Mouse (Mus musculus): ENCODE measurements around the gene Grhl3.

The Grhl3 gene

DNA sequence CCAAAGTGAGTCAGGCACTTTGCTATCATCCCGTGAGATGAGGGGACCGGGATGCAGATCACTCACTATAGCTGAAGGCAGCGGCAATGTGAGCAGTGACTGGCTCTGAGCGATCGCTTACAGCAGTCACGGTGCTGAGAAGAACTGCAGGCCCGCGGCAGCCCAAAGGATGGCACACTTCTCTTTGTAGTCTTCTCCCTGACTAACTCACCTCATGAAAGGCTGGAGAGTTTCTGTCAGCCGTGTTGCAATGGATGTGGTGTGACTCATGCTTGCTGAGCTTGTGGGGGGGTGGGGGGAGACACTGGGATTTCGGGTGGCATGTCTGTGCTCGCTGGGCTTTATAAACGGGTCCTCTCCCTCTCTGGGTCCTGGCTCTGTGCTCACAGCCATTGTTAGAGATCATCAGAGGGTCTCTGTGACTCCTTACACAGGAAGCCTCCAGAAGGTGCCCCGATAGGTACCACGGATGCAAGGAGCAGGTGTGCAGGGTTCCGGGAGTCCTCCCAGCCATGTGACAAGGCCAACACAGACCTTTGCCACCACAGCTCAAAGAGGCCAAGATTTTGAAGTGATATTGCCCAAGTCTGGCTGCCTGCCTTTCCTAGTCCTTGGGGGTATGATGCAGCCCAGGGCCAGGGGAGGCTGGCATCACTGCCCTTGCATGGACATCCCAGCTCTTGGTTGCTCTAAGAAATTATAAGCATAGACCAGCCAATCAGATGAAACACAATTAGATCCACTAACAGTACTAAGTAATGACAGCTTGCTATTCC, 2.1 kb upstream of the Grhl3 start:
- peak; percentile 48; the same call in 1 of the 2 replicates for ATAC-seq (ENCODE audit: low TSS enrichment)

GRCm38 (mm10) chr4:135572276-135572675, 1.2 kb downstream of the Grhl3 start:
- no peak for ATAC-seq (ENCODE audit: low TSS enrichment)

DNA sequence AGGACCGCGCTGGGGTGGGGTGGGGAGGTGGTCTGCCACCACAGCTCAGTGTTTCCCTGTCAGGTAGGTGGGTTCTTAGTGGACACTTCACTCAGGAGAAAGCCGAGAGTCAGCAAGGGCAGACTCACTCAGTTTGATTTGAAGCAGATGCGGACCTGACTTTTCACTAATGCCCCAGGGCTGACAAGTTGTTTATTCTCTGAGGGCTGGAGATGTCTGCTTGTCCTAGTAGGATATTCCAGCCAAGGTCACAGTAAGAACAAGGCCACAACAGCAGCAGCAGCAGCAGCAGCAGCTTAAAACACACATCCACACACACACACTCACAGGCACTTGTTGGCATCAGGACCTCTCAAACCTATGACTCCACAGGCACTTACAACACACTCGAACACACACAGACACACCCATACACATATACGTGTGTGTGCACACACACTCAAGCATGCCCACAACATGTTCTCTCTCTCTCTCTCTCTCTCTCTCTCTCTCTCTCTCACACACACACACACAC, 2.3 kb downstream of the Grhl3 start:
- ATAC-seq (ENCODE audit: low TSS enrichment), result no peak

GRCm38 (mm10) chr4:135570152-135571036, 3.0 kb downstream of the Grhl3 start:
- no peak for ATAC-seq (ENCODE audit: low TSS enrichment)

- no peak for ATAC-seq (ENCODE audit: low TSS enrichment)
These were observed 4.2 kb downstream of the Grhl3 start for GRCm38 (mm10) chr4:135569201-135569600.

DNA sequence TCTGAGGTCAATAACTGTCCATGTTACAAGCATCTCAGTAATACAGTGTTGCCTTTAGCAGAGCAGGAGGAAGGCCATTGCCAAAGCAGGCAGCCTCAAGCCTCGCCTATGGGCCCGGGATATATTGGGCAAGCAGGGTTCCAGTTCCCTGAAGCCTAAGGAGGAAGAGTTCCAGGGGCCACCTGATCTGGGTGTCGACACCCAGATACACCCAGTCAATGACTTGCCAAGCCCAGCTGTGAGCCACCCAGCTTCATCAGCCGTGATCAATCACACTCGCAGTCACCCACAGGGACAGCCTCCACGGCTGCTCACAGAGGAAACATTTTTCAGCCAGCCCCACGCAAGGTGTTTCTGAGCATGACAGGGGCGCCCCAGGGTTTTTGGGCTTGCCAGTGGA, 5.9 kb downstream of the Grhl3 start:
- no peak for ATAC-seq (ENCODE audit: low TSS enrichment)

DNA sequence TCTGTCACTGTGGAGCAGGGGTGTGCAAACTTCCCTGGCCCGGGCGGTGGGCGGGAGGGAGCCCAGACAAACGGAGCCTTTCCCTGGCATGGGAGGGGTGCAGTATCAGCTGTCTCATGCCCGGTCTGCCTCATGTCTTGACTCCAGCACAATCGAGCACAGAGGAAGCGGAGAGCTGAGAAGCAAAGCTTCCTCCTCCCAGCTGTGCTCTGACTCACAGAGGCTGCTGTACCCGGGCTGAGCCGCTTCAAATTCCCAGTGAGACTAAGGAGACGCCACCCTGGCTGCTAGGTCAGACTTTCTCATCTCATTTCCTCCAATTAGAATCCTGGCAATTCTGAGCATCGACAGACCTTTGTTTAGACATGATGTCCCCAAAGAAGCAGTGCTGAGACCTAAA, 6.4 kb downstream of the Grhl3 start:
- ATAC-seq (ENCODE audit: low TSS enrichment), result peak; percentile 91

GRCm38 (mm10) chr4:135565400-135565799, 8.0 kb downstream of the Grhl3 start:
- ATAC-seq (ENCODE audit: low TSS enrichment), result no peak

DNA sequence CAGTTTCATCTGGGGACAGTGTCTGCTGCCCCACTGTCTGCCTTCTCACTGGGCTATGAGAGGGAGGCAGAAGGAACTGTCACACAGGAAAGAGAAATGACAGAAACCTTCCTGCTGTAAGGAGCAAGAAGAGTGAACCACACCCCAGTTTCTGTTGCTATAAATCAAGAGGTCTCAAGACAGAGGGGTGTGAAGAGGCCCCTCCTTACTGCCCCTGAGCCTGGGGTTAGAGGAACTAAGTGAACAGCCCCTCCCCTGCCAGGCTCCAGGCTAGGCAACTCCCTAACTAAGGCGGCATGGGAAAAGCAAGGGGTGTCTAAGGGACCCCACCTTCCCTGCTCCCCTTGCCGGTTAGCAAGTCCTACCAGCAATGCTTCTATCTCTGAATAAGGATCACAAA, 9.6 kb downstream of the Grhl3 start:
- ATAC-seq (ENCODE audit: low TSS enrichment), result no peak

DNA sequence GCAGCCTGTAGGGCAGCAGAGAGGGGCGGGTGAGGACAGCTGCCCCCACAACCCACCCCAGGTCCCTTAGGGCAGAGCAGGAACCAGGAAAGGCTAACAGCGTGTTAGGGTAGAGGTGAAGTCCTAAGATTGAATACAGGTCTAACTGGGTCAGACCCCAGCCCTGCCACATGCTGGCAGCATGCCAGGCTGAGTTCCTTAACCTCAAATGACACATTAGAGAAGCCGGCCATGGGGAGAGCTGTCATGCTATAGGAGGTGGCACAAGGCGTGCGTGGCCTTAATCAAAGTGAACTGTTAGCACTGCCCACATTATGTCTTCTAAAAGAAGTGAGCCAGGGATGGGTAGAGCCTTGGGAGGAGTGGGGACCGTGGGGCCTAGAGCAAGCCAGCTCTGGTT, 24.1 kb downstream of the Grhl3 start:
- ATAC-seq (ENCODE audit: low TSS enrichment), result no peak

DNA sequence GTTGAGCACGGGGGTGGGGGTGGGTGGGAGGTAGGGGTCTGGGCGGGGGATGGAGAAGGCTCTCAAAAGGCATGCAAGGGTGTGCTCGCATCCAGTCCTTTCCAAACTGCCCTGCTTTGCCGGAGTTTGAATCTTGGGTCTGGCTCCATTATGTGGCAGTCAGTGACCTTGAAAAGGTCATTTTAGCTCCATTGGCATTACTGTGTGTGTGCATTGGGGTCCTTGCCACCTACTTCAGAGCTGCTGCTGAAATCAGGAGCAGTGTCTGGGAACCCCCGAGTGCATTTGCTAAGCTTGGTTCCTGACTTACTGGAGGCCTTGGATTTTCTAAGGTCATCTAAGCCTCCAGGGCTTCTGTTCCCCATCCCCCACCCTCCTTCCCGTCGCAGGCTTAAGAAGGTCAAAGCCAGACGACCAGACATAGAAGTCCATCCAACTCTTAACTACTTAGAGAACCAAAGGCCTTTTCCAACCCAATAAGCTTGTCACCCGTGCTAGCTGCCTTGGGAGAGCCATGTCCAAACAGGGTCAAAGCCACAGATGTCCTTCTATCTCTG, 24.8 kb downstream of the Grhl3 start:
- ATAC-seq (ENCODE audit: low TSS enrichment), result no peak

GRCm38 (mm10) chr4:135548108-135548507, 25.3 kb downstream of the Grhl3 start:
- ATAC-seq (ENCODE audit: low TSS enrichment), result no peak

DNA sequence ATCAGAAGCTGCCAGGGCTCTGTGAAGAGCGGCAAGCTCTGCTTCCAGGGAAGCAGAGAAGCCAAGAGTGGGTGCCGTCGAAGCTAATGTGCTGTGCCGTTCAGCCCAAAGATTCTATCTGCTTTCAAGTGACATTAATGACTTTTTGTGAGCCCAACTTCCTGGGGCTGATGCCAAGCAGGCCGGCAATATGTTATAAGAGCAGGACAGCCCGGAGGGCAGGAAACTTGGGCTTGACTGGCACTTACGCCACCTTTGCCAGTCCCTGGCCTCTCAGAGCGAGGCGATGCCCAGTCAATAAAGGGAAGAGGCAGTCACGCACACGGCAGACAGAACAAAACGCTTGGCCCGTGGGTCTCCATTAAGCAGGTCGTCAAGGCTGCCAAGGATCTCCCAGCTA, 25.9 kb downstream of the Grhl3 start:
- ATAC-seq (ENCODE audit: low TSS enrichment), result no peak

DNA sequence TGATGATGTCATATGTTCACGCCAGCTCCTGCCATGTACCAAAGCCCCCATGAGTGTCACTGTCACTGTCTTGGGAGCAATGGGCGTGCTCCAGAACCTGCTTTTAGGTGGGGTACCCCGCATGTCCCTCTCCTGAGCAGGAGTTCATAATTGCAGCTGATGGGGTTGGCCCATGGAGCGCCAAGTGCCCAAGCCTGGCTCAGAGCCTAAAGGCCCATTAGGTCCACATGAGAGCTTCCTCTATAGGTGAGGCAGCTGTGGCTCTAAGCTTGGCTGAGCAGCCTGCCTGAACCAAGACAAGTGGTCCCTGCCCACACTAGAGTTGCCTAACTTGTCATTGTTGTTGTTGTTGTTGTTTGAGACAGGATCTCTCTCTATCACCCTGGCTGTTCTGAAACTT, 26.6 kb downstream of the Grhl3 start:
- ATAC-seq (ENCODE audit: low TSS enrichment), result no peak

- no peak for ATAC-seq (ENCODE audit: low TSS enrichment)
These were observed 27.4 kb downstream of the Grhl3 start for GRCm38 (mm10) chr4:135546008-135546407.

DNA sequence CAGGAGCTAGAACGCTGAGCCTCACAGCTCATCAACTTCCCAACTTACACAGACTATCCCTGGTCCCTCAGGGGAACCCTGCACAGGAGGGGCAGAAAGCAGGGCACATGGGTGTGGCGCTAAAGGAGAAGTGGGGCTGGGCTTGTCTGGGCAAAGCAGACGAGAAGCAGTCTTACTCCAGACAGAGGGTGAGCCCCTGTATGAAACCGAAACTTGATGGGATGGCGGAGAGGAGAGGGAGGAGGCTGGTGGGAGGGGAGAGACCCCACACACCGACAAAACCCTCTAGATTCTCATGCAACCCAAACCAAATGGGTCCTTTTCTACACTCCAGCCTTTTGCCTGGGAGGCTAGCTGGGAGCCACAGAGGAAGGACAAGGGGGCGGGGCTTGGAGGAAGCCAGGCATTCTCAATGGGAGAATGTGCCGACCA, 28.3 kb downstream of the Grhl3 start:
- ATAC-seq (ENCODE audit: low TSS enrichment), result no peak

- ATAC-seq (ENCODE audit: low TSS enrichment), result no peak
These were observed 29.1 kb downstream of the Grhl3 start for GRCm38 (mm10) chr4:135544284-135544683.

DNA sequence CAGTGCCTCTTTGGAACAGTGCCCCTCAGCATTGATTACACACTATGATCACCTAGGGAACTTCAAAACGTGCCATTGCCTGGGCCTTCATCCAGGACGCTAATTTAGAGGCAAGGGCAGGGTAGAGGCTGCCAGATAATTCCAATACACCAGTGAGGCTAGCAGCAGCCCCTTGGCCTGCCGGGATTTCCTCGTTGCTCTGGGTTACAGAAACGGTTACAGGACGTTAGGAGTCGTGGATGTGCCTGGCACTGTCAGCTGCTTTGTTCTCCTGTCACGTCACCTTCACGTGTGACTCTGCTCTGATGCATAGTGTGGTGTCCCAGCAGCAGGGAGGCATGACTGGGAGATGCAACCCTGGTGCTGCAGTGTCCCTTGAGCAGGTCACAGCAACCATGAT, 33.4 kb downstream of the Grhl3 start:
- ATAC-seq (ENCODE audit: low TSS enrichment), result no peak

GRCm38 (mm10) chr4:135539056-135539455, 34.4 kb downstream of the Grhl3 start:
- no peak for ATAC-seq (ENCODE audit: low TSS enrichment)

DNA sequence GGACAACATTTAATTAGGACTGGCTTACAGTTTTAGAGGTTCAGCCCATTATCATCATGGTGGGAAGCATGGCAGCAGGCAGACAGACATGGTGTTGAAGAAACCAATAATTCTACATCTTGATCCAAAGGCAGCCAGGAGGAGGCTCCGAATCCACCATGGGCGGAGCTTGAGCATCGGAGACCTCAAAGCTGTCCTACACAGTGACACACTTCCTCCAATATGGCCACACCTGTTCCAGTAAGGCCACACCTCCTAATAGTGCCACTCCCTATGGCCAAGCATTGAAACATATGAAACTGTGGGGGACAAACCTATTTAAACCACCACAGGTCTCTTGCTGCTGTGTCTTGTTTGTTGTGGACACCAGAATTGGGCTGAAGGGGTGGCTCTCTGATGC, 38.4 kb downstream of the Grhl3 start:
- no peak for ATAC-seq (ENCODE audit: low TSS enrichment)

GRCm38 (mm10) chr4:135533001-135533400, 40.4 kb downstream of the Grhl3 start:
- no peak for ATAC-seq (ENCODE audit: low TSS enrichment)

Data from frontal cortex, adult (tissue).